Mouse (Mus musculus): ENCODE data around the gene Rabepk.
"Not testable (repeated sequence)": the region's sequence is repeated elsewhere in the genome, so short reads cannot be mapped to it uniquely, and the experiment has no call there.

Rabepk gene

GRCm38 (mm10) chr2:34764801-34765200 lies 34.9 kb downstream of the Rabepk start:
- DNase-seq (ENCODE audit: low read depth, low spot score) = no peak

GRCm38 (mm10) chr2:34762872-34763271 lies 36.8 kb downstream of the Rabepk start:
- no peak for DNase-seq (ENCODE audit: low read depth, low spot score)

GRCm38 (mm10) chr2:34762174-34762573 lies 37.5 kb downstream of the Rabepk start:
- no peak for DNase-seq (ENCODE audit: low read depth, low spot score)

- not testable (repeated sequence) for DNase-seq (ENCODE audit: low read depth, low spot score)
These were observed 38.4 kb downstream of the Rabepk start for GRCm38 (mm10) chr2:34761272-34761671.

DNA sequence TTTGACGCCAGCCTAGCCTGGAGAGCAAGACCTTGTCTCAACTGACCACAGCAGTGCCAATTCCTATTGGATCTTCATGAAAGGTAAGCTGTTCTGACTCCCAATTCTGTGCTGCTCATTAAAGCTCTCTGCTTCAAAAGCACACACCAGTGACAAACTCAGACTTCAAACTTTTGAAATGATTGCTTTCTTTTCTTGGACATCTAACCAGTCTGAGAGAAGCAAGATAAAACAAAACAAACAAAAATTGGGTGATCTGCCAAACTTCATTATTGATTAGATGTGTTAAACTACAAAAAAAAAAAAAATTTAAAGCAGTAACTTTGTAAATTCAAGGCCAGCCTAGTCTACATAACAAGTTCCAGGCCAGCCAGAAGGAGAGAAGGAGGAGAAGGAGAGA lies 42.4 kb downstream of the Rabepk start:
- no peak for DNase-seq (ENCODE audit: low read depth, low spot score)

DNA sequence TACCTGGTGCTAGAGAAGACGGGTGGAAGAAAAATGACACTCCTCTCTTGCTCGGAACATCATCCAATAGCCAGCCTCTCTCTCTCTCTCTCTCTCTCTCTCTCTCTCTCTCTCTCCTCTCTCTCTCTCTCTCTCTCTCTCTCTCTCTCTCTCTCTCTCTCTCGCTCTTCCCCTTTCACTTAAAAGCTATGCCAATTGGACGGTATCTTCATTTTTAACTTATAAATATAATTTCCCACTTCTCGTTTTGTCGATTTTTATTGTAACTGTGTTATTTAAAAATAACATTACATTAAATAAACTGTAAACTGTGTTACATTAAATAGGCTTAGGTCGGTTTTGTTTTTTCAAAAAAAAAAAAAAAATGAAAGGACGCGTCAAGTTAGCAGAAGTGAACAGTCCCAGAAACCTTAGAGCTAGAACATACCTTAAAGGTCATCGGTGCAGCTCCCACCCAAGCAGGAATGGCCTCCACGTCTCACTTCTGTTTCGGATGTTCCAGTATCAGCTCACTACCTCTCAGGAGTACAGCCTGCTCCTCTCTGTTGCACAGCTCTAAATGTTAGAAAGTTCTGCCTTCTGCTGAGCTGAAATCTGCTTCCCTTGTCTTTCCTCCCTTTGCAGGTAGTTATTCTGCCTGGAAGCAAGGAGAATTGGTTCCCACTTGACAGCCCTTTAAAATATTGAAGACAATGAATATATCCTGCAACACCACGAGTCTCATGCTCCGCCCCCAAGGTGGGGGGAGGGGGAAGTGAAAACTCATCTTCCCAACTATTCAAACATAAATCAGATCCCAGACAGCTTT lies 45.0 kb downstream of the Rabepk start, which contains the start of gene Gapvd1:
Gene Gapvd1 (minus strand): TSS at position 682 of the 808 bp plus-strand sequence.
- DNase-seq (ENCODE audit: low read depth, low spot score) = peak; percentile 32

GRCm38 (mm10) chr2:34753811-34754550 lies 45.7 kb downstream of the Rabepk start:
- peak; percentile 80 for DNase-seq (ENCODE audit: low read depth, low spot score)

DNA sequence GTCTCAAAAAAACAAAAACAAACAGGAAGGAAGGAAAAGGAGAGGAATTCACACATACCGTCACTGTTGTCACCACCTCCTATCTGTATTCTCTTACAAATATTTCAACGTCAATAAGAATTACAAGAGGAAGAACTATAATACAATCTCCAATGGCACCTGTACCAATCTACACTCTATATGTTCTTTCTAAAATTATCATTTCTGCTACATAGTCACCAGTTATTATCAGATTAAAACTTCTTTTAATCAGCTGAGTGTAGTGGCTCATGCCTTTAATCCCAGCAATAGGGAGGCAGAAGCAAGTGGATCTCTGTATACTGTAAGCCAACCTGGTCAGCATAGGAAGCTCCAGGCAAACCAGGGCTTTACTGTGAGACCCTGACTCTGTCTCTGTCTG lies 49.5 kb downstream of the Rabepk start:
- no peak for DNase-seq (ENCODE audit: low read depth, low spot score)

DNA sequence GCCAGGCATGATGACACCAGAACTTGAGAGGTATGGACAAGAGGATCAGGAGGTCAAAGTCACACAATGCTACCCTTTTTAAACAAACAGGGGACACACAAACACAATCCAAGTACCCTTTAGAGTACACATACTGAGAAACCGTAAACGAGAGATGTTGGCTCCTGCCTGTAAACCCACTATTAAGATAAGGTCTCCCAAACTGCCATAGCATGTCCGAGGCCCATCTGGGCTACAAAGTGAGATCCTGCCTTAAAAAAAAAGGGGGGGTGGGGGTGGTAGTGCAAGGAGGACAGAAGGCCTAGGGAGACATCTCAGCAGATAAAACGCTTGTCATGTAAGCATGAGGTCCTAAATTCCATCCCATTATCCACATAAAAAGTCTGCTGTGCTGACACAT lies 51.2 kb downstream of the Rabepk start:
- DNase-seq (ENCODE audit: low read depth, low spot score) = no peak

DNA sequence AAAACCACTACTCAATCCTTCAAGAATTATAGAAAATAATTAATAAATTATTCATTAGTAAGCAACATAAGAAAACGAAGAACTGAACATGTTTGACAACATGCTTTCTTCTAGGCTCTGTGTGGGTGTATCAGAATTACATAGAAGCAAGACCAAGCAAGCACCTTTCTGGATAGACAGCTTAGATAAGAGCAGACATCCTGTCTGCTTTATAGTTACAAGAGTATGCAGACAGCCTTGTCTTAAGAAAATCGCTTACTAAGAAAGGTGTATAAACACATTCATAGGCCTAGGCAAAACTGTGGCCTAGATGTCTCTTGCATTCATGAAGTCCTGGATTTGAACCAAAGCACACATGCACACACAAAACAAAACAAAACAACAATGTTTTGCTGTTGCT lies 54.0 kb downstream of the Rabepk start:
- DNase-seq (ENCODE audit: low read depth, low spot score) = no peak

DNA sequence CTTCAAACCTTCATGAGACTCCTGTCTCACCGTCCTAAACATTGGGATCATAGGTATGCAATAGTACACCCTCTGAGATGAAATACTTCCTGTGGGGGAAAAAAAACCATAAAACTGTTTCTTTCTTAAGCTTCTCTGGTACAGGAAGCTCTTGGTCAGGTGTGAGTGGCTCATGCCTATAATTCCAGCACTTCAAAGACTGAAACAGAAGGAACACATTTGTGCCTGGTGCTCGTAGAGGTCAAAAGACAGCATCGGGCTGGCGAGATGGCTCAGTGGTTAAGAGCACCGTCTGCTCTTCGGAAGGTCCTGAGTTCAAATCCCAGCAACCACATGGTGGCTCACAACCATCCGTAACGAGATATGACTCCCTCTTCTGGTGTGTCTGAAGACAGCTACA lies 55.2 kb downstream of the Rabepk start:
- DNase-seq (ENCODE audit: low read depth, low spot score) = no peak

DNA sequence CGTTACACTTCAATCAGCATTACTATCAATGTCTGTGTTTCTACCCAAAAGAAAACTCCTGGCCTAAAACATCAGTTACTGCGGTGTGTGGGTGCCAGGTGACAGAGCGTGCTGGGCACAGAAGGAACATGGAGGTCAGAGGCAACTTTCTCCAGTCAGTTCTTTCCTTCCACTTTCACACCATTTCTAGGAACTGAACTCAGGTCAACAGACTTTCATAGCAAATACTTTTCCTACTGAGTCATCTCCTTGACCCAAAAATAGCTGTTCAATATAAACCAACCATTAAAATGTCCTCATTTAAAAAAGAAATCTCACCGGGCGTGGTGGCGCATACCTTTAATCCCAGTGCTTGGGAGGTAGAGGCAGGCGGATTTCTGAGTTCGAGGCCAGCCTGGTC lies 57.0 kb downstream of the Rabepk start:
- no peak for DNase-seq (ENCODE audit: low read depth, low spot score)

DNA sequence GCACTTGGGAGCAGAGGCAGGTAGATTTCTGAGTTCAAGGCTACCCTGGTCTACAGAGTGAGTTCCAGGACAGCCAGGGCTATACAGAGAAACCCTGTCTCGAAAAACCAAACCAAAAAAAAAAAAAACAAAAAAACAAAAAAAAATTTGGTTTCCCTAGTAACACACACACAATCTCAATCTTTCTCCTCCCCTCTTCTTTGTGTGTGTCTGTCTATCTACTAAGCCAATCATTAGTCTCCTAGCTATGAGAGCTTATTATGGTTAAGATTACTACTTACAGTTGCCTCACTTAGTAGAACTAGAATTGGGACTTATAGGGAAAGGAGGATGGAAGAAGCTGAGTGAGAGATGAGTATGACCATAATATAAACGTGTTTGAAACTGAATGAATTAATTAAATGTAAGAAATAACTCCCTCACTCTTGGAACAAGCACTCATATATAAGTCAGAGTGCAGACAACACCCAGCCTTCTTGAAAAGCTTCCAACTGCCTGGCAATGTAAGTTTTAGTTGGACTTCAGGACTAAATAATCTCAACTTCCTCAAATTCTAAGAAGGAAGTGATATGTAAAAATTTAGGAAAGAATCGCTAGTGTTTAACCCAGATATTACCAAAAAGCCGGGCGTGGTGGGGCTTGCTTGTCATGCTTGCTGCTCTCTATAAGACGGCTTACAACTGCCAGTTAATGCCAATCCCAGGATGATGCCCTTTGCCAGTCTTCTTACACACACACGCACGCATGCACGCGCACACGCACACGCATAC lies 58.1 kb downstream of the Rabepk start:
- DNase-seq (ENCODE audit: low read depth, low spot score) = no peak

- DNase-seq (ENCODE audit: low read depth, low spot score) = no peak
These were observed 59.9 kb downstream of the Rabepk start for GRCm38 (mm10) chr2:34739684-34740391.

- DNase-seq (ENCODE audit: low read depth, low spot score) = no peak
These were observed 61.8 kb downstream of the Rabepk start for GRCm38 (mm10) chr2:34737911-34738310.

- DNase-seq (ENCODE audit: low read depth, low spot score) = no peak
These were observed 63.1 kb downstream of the Rabepk start for GRCm38 (mm10) chr2:34736626-34737025.

All from forelimb bud, embryonic 11.5 days (tissue).